ENCODE assay signal across 8 mouse cellular contexts in the genomic region with DNA sequence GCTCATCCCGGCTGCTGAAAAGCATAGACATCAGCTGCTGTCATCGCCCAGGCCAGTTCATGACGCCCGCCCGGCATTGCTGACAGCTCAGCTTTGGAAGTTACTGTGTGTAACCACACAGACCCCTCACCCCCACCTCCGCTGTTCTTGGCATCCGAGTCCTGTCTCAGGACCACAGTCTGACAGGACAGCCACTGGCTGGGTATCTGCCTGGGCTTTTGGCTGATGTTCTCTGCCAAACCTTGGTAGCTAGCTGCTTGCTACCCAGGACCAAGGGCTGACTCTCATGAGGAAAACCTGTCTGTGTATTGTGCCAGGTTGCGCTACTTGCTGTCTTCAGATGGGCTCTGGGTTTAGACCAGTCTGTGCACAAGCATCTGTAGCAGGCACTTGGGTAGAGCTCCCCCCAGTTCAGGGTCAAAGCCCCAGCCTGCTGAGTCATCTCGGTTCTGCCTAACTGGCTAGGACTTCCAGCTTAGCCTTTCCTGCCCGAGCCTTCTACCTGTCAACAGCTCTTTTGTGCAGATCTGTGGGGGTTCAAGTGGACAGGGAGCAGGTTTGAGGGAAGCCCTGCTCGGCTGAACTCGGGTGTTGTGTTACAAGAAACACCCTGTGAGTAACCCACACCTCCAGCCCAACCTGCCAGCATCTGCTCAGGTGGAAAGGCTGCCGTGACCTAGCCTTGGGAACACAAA.
DNase-seq lines count a peak whose midpoint lies in the region; ATAC-seq and TF ChIP-seq lines count a peak whose summit lies in the region.

No protein-coding gene starts in this region.

- 29% methylated on average over 13 of the region's 13 CpGs for WGBS in embryonic facial prominence, embryonic 14.5 days
- WGBS in heart, postnatal 0 days, result 17% methylated on average over 13 of the region's 13 CpGs
- WGBS in midbrain, embryonic 12.5 days, result 35% methylated on average over 13 of the region's 13 CpGs

- no peaks in the 10 kb centered on the region for H3K9me3 ChIP-seq in embryonic facial prominence, embryonic 14.5 days (ENCODE audit: control insufficient read depth, low read length)
- H3K9me3 ChIP-seq in heart, postnatal 0 days (replicated peaks; ENCODE audit: control insufficient read depth, low read length), result no peaks in the 10 kb centered on the region
- no peaks in the 10 kb centered on the region for H3K9me3 ChIP-seq in midbrain, embryonic 12.5 days

- TF ChIP-seq CTCF in heart, postnatal 0 days (IDR thresholded peaks at IDR 0.05; ENCODE audit: low read depth), result no peak

- H3K4me2 ChIP-seq in embryonic facial prominence, embryonic 14.5 days (ENCODE audit: low read depth, low read length), result peak overlapping the region; percentile 37
- peak overlapping the region; percentile 44 for H3K4me2 ChIP-seq in heart, postnatal 0 days (ENCODE audit: low read depth, low read length)
- peak overlapping the region; percentile 26; the same call in 1 of the 2 replicates for H3K4me2 ChIP-seq in midbrain, embryonic 12.5 days (replicated peaks)

- H3K36me3 ChIP-seq in embryonic facial prominence, embryonic 14.5 days (ENCODE audit: control insufficient read depth, insufficient read depth, low read length), result no peaks in the 10 kb centered on the region
- H3K36me3 ChIP-seq in heart, postnatal 0 days (replicated peaks; ENCODE audit: control insufficient read depth, insufficient read depth, low read length), result no peaks in the 10 kb centered on the region
- no peaks in the 10 kb centered on the region for H3K36me3 ChIP-seq in midbrain, embryonic 12.5 days

- peak; percentile 73; the same call in 1 of the 2 replicates for TF ChIP-seq EP300 in heart, postnatal 0 days (IDR thresholded peaks at IDR 0.05; ENCODE audit: low read depth)

- no peaks in the 10 kb centered on the region for H3K27me3 ChIP-seq in embryonic facial prominence, embryonic 14.5 days (replicated peaks; ENCODE audit: control insufficient read depth, insufficient read depth, low read length)
- H3K27me3 ChIP-seq in heart, postnatal 0 days (ENCODE audit: control insufficient read depth, insufficient read depth, low read length), result no peaks in the 10 kb centered on the region
- H3K27me3 ChIP-seq in midbrain, embryonic 12.5 days, result no peaks in the 10 kb centered on the region

- H3K4me3 ChIP-seq in embryonic facial prominence, embryonic 14.5 days (ENCODE audit: low read depth, low read length), result no peak overlapping the region
- peak overlapping the region; percentile 12 for H3K4me3 ChIP-seq in heart, postnatal 0 days (ENCODE audit: low read depth, low read length)
- H3K4me3 ChIP-seq in midbrain, embryonic 12.5 days, result no peak overlapping the region

- H3K9ac ChIP-seq in embryonic facial prominence, embryonic 14.5 days (ENCODE audit: low read depth, low read length), result no peak overlapping the region
- no peak overlapping the region; the same call in 1 of the 2 replicates for H3K9ac ChIP-seq in heart, postnatal 0 days (replicated peaks; ENCODE audit: low read depth, low read length)
- no peak overlapping the region for H3K9ac ChIP-seq in midbrain, embryonic 12.5 days (replicated peaks)

- peak; percentile 39 for DNase-seq in urinary bladder, adult 2 months (ENCODE audit: low spot score)
- DNase-seq in urinary bladder, postnatal 4 days (ENCODE audit: low spot score in 2 of 2), result no peak
- peak; percentile 72 for DNase-seq in embryonic facial prominence, embryonic 14.5 days (ENCODE audit: low spot score)
- DNase-seq in heart, postnatal 0 days (ENCODE audit: low spot score), result peak; percentile 86
- DNase-seq in kidney, postnatal 25 days, result peak; percentile 84 to 94
- no peak for DNase-seq in frontal cortex, postnatal 36 days (ENCODE audit: low spot score in 2 of 2)
- DNase-seq in c-Kit-positive CD71-positive TER-119-positive erythroid progenitor cells, embryonic 14.5 days (ENCODE audit: low spot score), result no peak

- H3K4me1 ChIP-seq in embryonic facial prominence, embryonic 14.5 days (ENCODE audit: control insufficient read depth, insufficient read depth, low read length), result peaks cover 26% of the 10 kb centered on the region
- peaks cover 34% of the 10 kb centered on the region for H3K4me1 ChIP-seq in heart, postnatal 0 days (ENCODE audit: control insufficient read depth, insufficient read depth)
- peaks cover 21% of the 10 kb centered on the region for H3K4me1 ChIP-seq in midbrain, embryonic 12.5 days

- peak; percentile 87 for ATAC-seq in embryonic facial prominence, embryonic 14.5 days (ENCODE audit: low read depth)
- peak; percentile 97 for ATAC-seq in heart, postnatal 0 days (ENCODE audit: insufficient read depth, low read depth)
- peak; percentile 66 for ATAC-seq in midbrain, embryonic 12.5 days (ENCODE audit: low FRiP score, low read depth)

- peak overlapping the region; percentile 53 for H3K27ac ChIP-seq in embryonic facial prominence, embryonic 14.5 days (replicated peaks; ENCODE audit: low read depth, low read length)
- H3K27ac ChIP-seq in heart, postnatal 0 days (ENCODE audit: low read depth), result peak overlapping the region; percentile 49
- H3K27ac ChIP-seq in midbrain, embryonic 12.5 days (replicated peaks), result peak overlapping the region; percentile 63

Comparison
In these comparisons a context has a peak if more than half of its experiments do, and no peak if none do; other contexts are left out.
1. DNase-seq: peak in urinary bladder, adult 2 months (single experiment), embryonic facial prominence, embryonic 14.5 days (single experiment), heart, postnatal 0 days (single experiment) and kidney, postnatal 25 days (2 of 2); none in urinary bladder, postnatal 4 days (0 of 2), frontal cortex, postnatal 36 days (0 of 2) and c-Kit-positive CD71-positive TER-119-positive erythroid progenitor cells, embryonic 14.5 days (single experiment).
2. Peak in every context shown above with its lines, with median percentiles within 50 percentile points of each other: ATAC-seq, H3K27ac ChIP-seq and H3K4me2 ChIP-seq.